Mouse (Mus musculus) lung, adult 2 months (tissue): ENCODE data around the gene F12. TPM values are rescaled to one million over a fixed set of nuclear protein-coding genes. Genes with fewer than 3 reads are reported as not detected.
A peak's percentile ranks its signal among the peaks of the same experiment; 100 is the strongest.

Source experiments
- DNase-seq: peaks from one replicate; pipeline ENCODE4 v3.0.0; 2022
- H3K4me1 ChIP-seq: fragments of 200-500 bp; 2 replicates; pipeline ENCODE4 v1.6.1; 2011; ENCODE audit warnings: low read length; ENCODE audit not compliant: control insufficient read depth, insufficient read depth
- H3K4me3 ChIP-seq: fragments of 200-500 bp; replicated peaks from 2 replicates; pipeline ENCODE3; 2011; ENCODE audit warnings: low read depth, mild to moderate bottlenecking, control low read depth, low read length; ENCODE audit errors: extremely low read depth
- CTCF ChIP-seq: fragments of 200-500 bp; IDR thresholded peaks from 2 replicates; pipeline ENCODE4 v1.5.1; 2011; ENCODE audit warnings: mild to moderate bottlenecking, low read length, control low read depth; ENCODE audit not compliant: insufficient read depth
- POLR2A ChIP-seq: fragments of 200-500 bp; IDR thresholded peaks from 2 replicates; pipeline ENCODE4 v1.6.1; 2011; ENCODE audit warnings: low read depth, mild to moderate bottlenecking, control low read depth, low read length, borderline replicate concordance; ENCODE audit errors: extremely low read depth
- WGBS: fragments of 180-500 bp; shearing (Covaris S2); methylation state at CpG from one replicate; pipeline ENCODE4 v1.1.7; 2018; 5-methylcytosine and 5-hydroxymethylcytosine counted together
- polyA plus RNA-seq: library from polyadenylated mRNA; depleted of rRNA; stranded (reverse); fragments of >200 nt; gene quantifications from 2 replicates; pipeline ENCODE4 v1.2.3, GENCODE M21; 2012

Gene F12
- polyA plus RNA-seq, 1 experiment, result 0.36 TPM

DNA sequence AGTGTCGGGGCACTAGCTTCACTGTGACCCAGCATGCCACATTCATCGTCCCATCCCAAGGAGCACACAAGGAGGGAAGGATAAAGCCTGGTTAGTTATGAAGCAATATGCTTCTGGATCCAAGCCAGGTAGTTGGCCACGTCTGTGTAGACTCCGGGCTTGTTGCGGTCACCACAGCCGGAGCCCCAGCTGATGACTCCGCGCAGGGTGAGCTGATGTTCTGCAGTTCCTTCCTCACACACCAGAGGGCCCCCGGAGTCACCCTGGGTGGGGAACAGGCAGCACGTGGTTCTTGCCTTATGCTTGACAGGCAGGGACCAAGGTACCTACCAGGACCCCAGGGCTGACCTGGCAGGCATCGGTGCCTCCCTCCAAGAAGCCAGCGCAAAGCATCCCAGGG, 8.6 kb downstream of the F12 start:
- TF ChIP-seq CTCF (peak; percentile 82), POLR2A (no peak)
- peak; percentile 90 for DNase-seq

DNA sequence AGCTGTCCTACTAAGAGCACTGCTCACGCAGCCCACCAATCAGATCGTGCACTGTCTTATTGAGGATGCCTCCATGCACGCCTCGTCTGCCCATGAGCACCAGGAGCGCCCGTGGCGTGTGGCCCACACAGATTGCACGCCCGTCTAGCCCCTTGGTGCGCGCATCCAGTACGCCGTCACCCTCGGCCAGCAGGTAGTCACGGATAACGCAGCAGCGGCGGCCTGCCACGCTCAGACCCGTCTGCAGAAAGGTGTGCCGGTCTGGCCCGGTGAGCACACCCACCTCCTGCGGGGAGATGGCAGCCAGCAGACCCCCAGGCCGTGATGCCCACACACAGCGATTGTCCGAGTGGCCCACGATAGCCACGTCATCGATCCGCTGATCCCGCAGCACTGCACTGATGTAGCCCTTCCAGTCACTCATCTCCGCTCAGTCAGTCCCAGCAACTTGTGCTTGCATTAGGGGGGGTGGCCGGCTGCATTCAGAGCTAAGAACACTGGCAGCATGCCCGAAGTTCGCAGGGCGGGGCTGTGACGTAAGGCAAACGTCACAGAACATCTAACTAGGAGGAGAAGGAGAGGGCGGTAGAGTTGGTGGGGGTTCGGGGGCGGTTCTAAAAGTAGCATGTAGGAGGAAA, 11.7 kb downstream of the F12 start, which contains the start of gene Pfn3:
Gene Pfn3 (minus strand): TSS at position 490 of the 638 bp plus-strand sequence.
- TF ChIP-seq CTCF (no peak), POLR2A (no peak)
- 20% methylated on average over 41 of the region's 41 CpGs for WGBS
- Histone ChIP-seq H3K4me3 (no peak within 1 kb of the TSS), H3K4me1 (peaks cover 2% of the 10 kb centered on the region; the same call in 1 of the 2 replicates)
- no peak for DNase-seq

More for the DNA sequence above, 8.6 kb downstream of the F12 start:
- H3K4me3 ChIP-seq, result no peak overlapping the region
- H3K4me1 ChIP-seq, result peaks cover 6% of the 10 kb centered on the region; the same call in 1 of the 2 replicates
- WGBS, result 8% methylated on average over 12 of the region's 12 CpGs

DNA sequence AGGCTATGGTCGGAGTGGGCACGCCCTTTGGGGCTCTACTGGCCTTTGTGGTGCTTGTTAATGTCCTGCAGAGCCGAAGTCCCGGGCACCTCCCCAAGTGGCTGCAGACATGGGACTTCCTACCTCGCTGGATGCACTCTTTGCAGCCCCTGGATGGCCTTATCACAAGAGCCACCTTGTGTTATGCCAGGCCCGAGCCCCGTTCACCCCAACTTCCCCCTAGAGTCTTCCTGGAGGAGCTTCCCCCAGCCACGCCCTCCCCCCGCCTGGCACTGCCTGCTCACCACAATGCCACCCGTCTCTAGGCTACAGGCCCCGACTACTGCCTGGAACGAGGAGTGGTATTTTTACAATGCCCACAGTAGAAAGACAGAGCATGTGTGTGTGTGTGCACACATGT, 13.3 kb downstream of the F12 start:
- WGBS, result 63% methylated on average over 12 of the region's 12 CpGs
- Histone ChIP-seq H3K4me3 (no peak overlapping the region), H3K4me1 (peaks cover 2% of the 10 kb centered on the region; the same call in 1 of the 2 replicates)
- DNase-seq, result no peak
- TF ChIP-seq POLR2A (no peak), CTCF (no peak)

DNA sequence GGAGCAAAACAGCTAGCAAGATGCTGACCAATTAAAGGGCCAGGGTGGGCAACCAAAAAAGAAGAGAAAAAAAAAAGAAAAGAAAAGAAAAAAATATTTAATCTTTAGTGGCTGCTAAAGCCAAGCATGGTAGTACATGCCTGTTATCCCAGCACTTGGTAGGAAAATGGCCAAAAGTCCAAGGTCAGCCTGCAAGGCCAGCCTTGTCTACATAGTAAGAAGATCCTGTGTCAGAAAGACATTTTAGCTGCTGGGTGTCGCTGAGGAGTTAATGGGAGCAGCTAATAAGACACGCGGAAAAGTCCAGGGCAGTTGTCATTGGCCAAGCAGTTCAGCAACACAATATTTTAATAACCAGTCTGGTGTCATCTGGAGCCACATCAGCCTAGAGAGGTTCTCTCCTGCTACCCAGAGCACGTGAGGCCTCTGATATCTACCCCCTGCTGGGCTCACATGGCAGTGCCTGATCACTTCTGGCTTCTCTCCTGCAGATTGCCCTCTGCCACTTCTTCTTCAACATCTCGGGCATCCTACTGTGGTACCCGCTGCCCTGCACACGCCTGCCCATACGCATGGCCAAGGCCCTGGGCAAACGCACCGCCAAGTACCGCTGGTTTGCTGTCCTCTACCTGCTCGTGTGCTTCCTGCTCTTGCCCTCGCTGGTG, 13.8 kb downstream of the F12 start:
- H3K4me1 ChIP-seq, result no peaks in the 10 kb centered on the region; the same call in 1 of the 2 replicates
- H3K4me3 ChIP-seq, result no peak overlapping the region
- no peak for DNase-seq
- 79% methylated on average over 13 of the region's 13 CpGs for WGBS
- TF ChIP-seq CTCF, result no peak
- no peak for TF ChIP-seq POLR2A

DNA sequence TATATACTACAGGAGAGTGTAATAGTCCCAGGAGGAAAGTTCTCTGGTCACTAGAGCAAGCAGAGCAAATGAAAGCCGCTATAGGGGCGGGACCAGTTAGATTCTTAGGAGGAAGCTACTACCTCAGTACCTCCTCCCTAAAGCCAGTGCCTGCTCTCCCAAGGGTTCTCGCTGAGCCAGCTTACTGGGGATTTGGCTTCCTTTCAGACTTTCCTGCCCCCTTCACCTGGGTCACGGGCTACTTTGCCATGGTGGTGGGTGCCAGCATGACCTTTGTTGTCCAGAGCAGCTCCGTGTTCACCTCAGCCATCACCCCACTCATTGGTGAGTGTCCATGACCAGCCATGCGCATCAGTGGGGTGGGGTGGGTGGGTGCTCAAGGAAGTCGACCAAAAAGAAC, 14.8 kb downstream of the F12 start:
- H3K4me3 ChIP-seq, result no peak overlapping the region
- no peak for DNase-seq
- WGBS, result 71% methylated on average over 7 of the region's 7 CpGs
- H3K4me1 ChIP-seq, result no peaks in the 10 kb centered on the region; the same call in 1 of the 2 replicates
- TF ChIP-seq CTCF (no peak), POLR2A (no peak)

DNA sequence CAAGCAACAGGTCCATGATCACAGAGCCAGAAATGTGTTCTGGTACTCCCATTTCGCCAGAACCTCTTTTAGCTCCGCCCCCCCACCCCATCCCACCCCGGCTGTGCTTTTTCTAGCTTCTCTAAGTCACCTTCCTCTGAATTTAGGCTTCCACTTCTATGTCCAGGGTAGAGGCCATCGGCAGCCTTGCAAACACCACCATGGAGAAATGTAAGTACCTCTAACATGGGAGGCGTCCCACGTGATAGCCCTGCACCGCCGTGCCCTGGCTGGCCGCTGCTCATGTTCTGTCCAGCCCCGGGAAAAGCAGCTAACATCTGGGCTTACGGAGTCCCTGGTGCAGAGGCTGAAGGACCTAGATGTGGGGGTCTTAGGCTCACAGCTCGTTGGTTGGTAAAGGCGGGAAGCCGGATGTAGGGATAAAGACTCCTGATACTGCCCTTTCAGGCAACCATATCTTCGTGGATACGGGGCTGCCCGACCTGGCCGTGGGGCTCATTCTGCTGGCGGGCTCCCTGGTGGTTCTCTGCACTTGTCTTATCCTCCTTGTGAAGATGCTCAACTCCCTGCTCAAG, 18.0 kb downstream of the F12 start:
- TF ChIP-seq POLR2A (no peak), CTCF (no peak)
- no peak overlapping the region for H3K4me3 ChIP-seq
- WGBS, result 82% methylated on average over 19 of the region's 19 CpGs
- no peaks in the 10 kb centered on the region for H3K4me1 ChIP-seq
- no peak for DNase-seq

DNA sequence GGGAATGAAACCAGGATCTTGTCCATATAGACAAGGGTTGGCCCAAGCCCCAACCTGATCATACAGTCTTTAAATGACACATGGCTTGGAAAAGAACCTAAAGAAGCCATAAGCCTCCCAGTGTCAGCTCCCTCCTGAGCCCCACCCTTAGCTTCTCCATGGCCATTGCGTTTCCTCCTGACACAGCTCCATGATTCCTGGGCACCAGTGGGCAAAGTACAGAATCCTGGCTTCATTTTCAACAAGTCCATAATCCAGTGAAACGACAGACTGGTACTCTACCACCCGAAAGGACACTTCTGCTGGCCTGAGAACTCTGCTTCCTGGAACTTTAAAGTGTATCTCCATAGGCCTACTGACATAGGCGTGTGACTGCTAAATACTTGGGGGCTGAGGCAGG, 19.3 kb downstream of the F12 start:
- DNase-seq, result no peak
- 86% methylated on average over 4 of the region's 4 CpGs for WGBS
- no peak overlapping the region for H3K4me3 ChIP-seq
- H3K4me1 ChIP-seq, result no peaks in the 10 kb centered on the region
- TF ChIP-seq CTCF, result no peak
- TF ChIP-seq POLR2A, result no peak

DNA sequence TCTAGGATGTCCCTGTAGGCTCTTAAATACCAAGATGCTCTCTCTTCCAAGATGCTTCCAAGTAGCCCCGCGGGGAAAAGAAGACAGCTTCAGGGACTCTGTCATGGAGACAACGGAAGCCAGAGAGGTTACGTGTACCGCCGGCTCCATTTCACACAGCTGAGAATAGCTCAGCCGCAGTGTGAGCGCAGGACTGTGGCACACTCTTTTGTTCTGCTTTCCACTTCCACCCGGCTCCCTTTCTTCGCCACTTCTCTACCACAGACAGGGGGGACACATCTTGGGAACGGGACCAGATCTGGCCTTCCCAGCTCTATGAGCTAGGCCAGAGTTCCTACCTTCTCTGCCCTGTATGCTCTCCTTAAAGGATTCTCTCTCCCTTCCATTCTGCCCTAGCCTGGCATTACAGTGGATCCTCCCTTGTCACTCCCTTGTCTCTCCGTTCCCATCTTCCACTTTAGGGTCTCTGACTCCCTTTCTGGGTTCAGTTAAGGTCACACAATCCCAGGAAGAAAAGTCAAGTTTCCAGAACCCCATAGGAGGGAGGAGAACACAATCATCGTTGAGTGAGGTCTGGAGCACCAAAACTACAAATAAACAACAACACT, 20.7 kb downstream of the F12 start:
- WGBS, result 62% methylated on average over 13 of the region's 13 CpGs
- TF ChIP-seq CTCF, result no peak
- no peak for TF ChIP-seq POLR2A
- DNase-seq, result no peak
- no peaks in the 10 kb centered on the region for H3K4me1 ChIP-seq
- H3K4me3 ChIP-seq, result no peak overlapping the region

DNA sequence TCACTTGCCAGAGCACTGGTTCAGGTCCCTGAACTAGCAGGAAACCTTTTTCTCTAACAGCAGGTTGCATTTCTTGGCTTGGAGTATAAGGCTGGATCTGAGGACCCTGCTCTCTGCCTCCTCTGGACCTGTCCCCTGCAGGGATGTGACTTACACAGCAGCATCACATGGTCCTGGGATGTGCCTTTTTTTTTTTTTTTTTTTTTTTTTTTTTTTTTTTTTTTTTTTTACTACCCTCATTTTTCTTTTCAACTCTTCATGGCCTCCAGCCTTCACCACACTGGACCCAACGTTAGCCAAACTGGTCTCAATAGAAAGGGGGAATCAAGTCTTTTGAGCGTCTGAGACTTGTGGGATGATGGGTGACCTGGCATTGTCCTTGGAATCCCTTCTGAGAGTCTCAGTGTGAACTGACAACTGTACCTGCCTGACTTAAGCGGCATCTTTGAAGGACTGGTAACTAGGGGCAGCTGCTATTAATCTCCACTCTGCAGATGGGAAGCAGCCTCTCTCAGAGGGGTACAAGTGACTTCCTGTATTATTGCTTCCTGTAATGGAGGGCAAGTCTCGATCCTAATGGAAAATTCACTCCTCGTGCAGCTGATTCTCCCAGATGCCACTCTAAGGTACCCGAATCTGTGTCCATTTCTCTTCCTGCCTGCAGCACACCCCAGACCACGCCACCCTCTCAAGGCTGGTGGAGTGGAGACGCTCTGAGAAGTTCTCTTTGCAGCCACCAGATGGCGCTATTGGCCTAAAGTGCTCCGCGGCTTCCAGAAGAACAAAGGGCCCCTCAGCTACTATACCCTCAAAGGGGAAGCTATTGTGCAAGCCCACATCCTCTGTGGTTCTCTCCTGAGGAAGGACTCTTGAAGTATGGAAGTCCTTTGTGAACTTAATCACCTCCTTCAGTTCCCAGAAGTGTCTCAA, 21.5 kb downstream of the F12 start:
- Histone ChIP-seq H3K4me3 (no peak overlapping the region), H3K4me1 (no peaks in the 10 kb centered on the region)
- DNase-seq, result peak; percentile 70
- WGBS, result 8% methylated on average over 11 of the region's 11 CpGs
- TF ChIP-seq CTCF, result peak; percentile 87
- TF ChIP-seq POLR2A, result no peak
